Mouse (Mus musculus): ENCODE results near the gene Fbp2.

The Fbp2 gene

GRCm38 (mm10) chr13:62857941-62858915, at the start of gene Fbp2:
Gene Fbp2 (minus strand): TSS chr13:62858422.
- peak; percentile 82 to 90 for DNase-seq

DNA sequence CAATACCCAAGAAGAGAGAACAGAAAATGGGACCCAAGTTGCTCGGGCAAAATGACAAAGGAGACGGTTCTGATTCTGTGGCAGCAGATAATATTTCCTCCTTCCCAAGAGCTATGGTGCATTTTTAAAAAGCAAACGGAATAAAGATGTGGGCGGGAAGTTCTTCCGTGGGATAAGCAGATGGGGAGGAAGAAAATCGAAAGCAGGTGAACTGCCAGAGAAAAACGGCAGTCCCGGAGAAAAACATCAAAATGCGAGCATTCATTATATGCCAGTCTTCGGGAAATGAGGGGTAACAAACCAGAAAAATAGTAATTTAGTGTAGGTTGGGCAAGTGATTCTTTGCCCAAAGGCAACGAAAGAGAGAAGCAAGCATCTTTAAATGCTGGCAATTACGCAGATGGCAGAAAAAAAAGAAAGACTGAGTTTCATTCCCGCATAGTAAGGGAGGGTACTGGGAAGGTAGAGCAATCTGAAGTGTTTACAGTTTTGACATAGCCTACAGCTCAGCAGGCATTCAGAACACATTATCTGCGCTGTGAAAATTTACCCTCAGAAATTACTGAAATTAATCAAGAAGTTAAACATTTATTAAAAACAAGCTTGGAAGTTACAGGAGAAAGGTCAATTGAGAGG, 49.4 kb upstream of the Fbp2 start:
- DNase-seq = no peak

- DNase-seq = no peak
Measured at GRCm38 (mm10) chr13:62901139-62901538, 42.9 kb upstream of the Fbp2 start.

- DNase-seq = no peak
Measured at GRCm38 (mm10) chr13:62897927-62898646, 39.9 kb upstream of the Fbp2 start.

DNA sequence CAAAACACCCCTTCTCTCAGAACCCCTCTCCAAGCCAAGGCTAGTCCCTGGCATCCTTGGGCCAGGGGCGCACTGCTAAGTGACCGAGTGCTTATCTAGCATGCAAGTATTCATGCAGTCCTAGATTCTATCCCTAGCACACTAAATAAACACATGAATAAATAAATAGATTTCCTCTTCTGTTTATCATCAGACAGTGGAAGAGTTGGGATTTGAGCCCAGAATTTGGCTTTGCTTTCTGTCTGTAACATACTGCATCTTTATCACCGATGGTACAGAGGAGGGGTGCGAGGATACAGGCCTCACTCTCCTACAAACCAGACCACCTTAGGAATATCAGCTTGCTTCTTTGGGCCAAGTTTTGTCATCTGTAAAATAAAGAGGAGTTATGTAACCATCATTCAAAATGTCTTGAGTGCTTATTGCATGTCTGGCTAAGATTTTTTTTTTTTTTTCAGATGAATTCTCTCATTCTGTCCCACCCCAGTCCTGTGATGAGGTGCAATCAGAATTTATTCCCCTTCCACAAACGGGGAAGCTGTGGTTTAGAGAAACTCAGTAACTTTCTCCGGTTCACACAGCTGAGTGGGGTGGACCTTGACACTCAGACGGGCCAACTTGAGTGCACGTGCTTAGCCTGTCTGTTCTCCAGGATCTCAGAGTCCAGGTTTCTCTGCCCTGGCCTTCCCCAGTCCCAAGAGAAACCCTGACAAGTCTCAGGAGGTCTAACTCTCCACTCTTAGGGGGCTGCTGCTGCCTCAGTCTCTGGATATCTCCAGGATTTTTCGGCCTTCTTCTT, 35.0 kb upstream of the Fbp2 start:
- DNase-seq = peak; percentile 79 to 86

DNA sequence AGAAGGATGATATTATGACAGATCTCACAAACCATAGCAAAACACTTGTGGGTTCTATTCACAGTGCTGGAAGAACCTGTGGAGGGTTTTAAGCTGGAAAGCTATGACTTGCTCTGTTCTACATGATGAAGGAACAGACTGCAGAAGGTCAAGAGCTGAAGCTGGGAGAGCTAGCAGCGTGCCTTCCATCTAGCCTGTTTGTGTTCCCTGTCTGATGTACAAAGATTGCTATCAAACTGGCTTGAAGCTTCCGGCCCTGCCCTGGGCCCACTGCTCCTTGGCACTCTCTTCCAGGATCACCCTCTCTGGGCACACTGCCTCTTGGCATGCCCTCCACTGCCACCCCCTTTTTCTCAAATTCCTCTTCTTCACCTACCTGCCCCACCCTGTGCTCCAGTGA, 31.1 kb upstream of the Fbp2 start:
- DNase-seq = no peak

DNA sequence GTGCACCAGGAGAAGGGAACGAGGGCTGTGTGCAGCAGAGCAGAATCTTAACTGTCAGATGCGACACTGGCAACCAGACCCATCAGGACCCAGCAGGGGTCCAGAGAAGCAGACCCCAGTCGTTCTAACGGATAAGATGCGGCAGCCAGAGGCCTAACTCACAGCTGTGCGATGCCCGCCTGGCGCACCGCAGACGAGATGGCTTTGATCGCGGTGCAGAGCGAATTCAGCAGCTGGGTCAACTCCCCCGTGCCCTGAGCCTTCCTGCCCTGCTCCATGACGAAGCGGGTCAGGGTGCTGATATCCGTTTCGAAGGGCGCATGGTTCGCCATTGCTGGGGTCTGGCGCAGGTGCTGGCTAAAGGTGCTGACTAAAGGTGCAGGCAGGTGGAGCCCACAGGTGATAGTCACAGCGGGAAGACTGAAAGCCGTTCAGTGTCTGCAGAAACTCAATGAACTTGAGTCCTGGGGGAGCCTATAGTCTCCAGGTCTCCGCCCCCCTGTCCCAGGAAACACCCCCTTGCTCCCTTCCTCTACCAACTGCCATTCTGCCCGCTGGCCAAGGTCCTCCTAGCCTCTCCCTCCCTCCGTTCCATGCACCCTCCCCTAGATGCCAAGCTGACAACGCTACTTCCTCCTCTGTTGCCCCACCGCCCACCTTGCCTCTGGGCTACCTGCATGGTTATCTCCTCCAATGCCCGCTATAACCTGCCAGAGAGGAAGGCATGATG, 29.7 kb upstream of the Fbp2 start, which contains the start of gene Fbp1:
Gene Fbp1, minus strand, starts transcription at position 571 of the 730 bp plus-strand sequence.
- peak; percentile 84 to 89 for DNase-seq

GRCm38 (mm10) chr13:62884536-62884935, 26.3 kb upstream of the Fbp2 start:
- no peak for DNase-seq

DNA sequence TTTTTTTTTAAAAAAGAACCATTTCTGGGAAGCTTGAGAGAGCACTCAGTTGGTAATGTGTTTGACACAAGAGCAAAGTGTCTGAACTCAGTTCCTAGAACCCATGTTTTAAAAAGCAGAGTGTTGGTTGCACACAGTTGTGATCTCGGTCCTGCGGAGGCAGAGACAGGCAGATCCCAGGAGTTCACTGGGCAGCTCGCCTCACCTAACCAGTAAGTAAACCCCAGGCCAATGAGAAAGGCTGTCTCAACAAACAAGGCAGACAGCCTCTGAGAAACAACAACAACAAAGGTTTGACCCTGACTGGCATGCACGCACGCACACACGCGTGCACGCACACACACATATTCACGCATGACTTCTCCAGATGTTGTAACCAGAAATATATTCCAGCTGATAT, 25.7 kb upstream of the Fbp2 start:
- DNase-seq = no peak

GRCm38 (mm10) chr13:62883436-62883835, 25.2 kb upstream of the Fbp2 start:
- DNase-seq = peak; percentile 82 to 85

DNA sequence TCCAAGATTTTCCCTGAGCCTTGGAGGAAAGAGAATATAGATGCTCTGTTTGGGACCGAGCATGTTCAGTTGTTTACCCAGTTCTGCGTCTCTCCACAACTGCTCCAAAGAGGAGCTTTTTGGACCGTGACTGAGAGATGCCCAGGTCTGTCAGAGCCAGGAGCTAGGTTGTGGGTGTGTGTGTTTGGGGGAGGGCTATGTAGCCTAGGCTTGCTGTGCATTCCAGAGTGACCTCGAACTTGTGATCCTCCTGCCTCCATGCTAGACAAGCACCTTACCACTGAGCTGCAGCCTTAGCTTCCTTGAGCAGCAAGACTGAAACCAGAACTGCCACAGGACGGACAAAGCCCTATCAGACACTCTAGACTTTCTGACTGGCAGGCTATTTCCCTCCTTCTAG, 24.6 kb upstream of the Fbp2 start:
- no peak for DNase-seq

- no peak for DNase-seq
Measured at GRCm38 (mm10) chr13:62881336-62881735, 23.1 kb upstream of the Fbp2 start.

DNA sequence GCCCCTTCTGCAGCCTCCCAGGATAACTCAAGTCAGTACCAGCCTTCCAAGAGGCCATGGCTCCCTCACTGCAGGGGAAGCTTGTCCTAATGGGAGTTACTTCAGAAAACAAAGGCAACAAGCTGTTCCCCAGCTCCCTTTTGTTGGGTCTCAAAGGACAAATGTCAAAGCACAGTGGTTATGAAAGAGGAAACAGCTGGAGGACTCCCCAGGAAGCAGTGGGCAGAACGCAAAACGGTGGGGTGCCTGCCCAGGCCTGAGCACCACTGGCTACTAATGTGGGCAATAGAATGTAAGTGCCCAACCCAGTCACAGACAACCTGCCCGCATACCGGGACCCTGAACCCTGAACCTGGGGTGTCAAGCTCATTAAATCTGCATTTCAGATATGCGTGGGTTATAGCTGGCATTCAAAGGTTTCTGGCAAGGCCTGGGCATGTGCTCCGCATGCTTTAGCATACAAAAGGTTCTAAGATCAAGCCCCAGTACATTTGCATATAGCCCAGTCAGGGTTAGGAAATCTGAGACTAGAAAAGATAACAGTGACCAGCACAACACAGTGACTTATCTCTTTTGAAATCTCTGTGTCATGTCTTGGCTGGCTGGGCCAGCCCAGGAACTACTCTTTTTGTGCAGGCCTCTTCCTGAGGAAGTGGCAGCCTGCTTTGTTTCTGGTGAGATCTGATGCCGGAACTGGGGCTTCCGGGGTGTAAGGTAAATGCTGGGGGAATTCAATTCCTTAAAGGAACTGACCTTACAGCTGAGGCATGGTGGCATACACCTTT, 21.8 kb upstream of the Fbp2 start:
- DNase-seq = no peak

DNA sequence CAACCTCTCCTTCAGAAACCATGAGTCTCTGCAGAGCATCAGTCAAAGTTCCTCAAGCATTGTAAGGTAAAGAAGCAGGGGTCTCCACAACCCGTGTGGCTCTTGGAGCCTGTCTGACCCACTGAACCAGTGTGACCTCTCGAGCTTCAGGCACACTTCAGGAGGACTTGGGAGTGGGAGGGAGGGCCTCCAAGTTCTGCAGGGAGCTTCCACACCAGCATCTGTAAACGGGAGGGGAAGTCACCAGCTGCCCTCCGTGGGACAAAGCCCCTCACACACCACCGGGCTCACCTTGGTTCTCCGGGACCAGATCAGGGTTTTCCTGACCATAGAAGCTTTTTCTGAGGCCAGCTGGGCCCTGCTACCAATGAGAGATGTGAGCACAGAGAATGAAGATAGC, 21.2 kb upstream of the Fbp2 start:
- DNase-seq = no peak

DNA sequence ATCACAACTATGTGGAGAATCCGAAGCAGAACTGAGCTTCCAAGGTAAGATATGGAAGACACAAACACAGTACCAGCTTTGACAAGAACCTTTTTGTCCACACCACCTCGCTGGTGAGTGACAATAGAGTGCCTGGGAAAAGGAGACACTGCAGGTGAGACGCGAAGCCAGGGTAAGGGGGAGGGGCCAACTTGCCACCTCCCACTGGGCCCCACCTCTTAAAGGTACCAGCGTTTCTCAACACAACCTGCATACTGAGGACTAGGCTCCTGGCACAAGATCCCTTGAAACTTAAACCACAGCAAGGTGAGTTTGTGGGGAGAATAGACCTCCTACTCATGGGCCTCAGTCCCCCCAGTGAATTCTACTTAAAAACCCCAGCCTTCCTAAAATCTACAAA, 19.0 kb upstream of the Fbp2 start:
- peak; percentile 60 to 72 for DNase-seq

- DNase-seq = no peak
Measured at GRCm38 (mm10) chr13:62876111-62876510, 17.9 kb upstream of the Fbp2 start.

DNA sequence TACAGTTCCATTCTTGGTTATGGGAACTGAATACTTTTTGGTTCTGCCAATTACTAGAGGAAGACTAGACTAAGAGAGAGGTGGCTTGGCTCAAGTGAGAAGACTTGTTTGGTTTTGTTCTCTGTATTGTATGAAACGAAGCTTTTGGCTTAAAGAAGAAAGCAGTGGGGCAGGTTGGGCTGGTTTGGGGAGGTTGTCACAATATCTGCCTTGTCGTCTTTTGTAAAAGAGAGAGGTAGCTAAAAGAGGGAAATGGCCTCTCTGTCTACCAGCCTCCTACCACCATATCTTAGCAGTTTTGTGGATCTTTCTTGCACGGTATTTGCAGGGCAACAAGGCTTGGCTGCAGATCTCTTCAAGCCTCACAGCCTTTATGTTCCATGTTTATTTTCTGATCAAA, 14.0 kb upstream of the Fbp2 start:
- DNase-seq = no peak

DNA sequence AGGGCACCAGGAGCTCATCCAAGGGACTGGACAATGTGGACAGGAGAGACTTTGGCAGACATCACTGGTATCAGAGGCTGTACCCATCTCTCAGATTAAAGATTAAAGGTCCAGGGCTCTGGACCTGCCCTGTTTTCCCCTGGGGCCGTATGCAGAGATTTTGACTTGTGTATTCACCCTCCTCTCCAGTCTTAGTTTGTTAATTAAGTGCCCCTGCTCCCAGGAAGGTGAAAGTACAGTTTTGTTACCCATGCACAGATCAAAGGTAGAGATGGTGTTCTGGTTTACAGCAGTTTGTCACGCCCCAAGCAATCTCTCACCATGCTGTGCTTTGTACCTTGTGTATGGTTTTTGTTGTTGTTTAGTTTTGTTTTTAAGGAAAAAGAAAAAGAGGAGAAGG, 12.4 kb upstream of the Fbp2 start:
- peak in 1 of 2 experiments; percentile 58 for DNase-seq

- no peak for DNase-seq
Measured at GRCm38 (mm10) chr13:62866817-62867216, 8.6 kb upstream of the Fbp2 start.

- DNase-seq = no peak
Measured at GRCm38 (mm10) chr13:62865651-62866315, 7.6 kb upstream of the Fbp2 start.

Measured in kidney, postnatal 36 days (tissue).